Mouse (Mus musculus): ENCODE data around the gene Olfr62. TPM values are rescaled to one million over a fixed set of nuclear protein-coding genes. Genes with fewer than 3 reads are reported as not detected.

Olfr62 gene
- not detected for polyA plus RNA-seq (2015; fragmentation: Illumina TruSeq; extraction: RNeasy Lipid Tissue Mini Kit (QIAGEN cat#74804); ENCODE audit: insufficient read depth, low replicate concordance)

DNA sequence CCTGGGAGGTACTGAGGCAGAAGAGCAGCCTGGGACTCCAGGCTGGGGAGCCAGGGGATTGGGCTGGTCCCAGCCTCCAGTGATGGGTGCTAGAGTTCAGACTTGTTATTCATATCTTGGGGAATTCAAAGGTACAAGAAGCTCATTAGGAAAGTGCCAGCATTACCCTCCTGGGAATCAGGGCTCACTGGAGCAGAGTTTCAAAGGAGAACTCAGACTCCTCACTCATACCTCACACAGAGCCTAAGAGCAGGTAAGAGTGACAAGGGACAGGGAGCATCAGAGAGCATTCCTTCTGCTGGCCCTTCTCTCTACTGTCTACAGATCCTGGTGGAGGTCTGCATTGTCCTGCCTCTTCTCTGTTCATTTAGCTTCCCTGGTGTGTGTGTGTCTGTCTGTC, at the start of gene Olfr62:
Gene Olfr62 (plus strand): TSS at position 301 of the 400 bp plus-strand sequence.

GRCm38 (mm10) chr4:118620279-118620966, 38.3 kb upstream of the Olfr62 start, which contains the start of the genes Cfap57 and Ebna1bp2:
Cfap57 (minus strand) TSS chr4:118620777.
Ebna1bp2 (plus strand) TSS chr4:118620799.

GRCm38 (mm10) chr4:118692412-118692973, 33.7 kb downstream of the Olfr62 start, which contains the start of gene Olfr1342:
Olfr1342 (minus strand) TSS chr4:118692756.

GRCm38 (mm10) chr4:118703223-118703622, 44.5 kb downstream of the Olfr62 start, which contains the start of gene Olfr1341:
Olfr1341 (plus strand) TSS chr4:118703523.

Other genes with a start within 250 kb of the Olfr62 start
- 22.7 TPM for gene Szt2, start 249.7 kb upstream of the Olfr62 start, polyA plus RNA-seq (2015; fragmentation: Illumina TruSeq; extraction: RNeasy Lipid Tissue Mini Kit (QIAGEN cat#74804); ENCODE audit: insufficient read depth, low replicate concordance)
- 85.4 TPM for gene Med8, start 249.6 kb upstream of the Olfr62 start, polyA plus RNA-seq (2015; fragmentation: Illumina TruSeq; extraction: RNeasy Lipid Tissue Mini Kit (QIAGEN cat#74804); ENCODE audit: insufficient read depth, low replicate concordance)
- gene Elovl1, start 230.9 kb upstream of the Olfr62 start, polyA plus RNA-seq (2015; fragmentation: Illumina TruSeq; extraction: RNeasy Lipid Tissue Mini Kit (QIAGEN cat#74804); ENCODE audit: insufficient read depth, low replicate concordance) = 86.9 TPM
- gene Cdc20, start 221.6 kb upstream of the Olfr62 start, polyA plus RNA-seq (2015; fragmentation: Illumina TruSeq; extraction: RNeasy Lipid Tissue Mini Kit (QIAGEN cat#74804); ENCODE audit: insufficient read depth, low replicate concordance) = 8.3 TPM
- 1.3 TPM for gene Mpl, start 201.4 kb upstream of the Olfr62 start, polyA plus RNA-seq (2015; fragmentation: Illumina TruSeq; extraction: RNeasy Lipid Tissue Mini Kit (QIAGEN cat#74804); ENCODE audit: insufficient read depth, low replicate concordance)
- 7.6 TPM for gene Tie1, start 168.9 kb upstream of the Olfr62 start, polyA plus RNA-seq (2015; fragmentation: Illumina TruSeq; extraction: RNeasy Lipid Tissue Mini Kit (QIAGEN cat#74804); ENCODE audit: insufficient read depth, low replicate concordance)
- gene 2610528J11Rik, start 132.0 kb upstream of the Olfr62 start, polyA plus RNA-seq (2015; fragmentation: Illumina TruSeq; extraction: RNeasy Lipid Tissue Mini Kit (QIAGEN cat#74804); ENCODE audit: insufficient read depth, low replicate concordance) = not detected
- not detected for gene Tmem125, start 114.9 kb upstream of the Olfr62 start, polyA plus RNA-seq (2015; fragmentation: Illumina TruSeq; extraction: RNeasy Lipid Tissue Mini Kit (QIAGEN cat#74804); ENCODE audit: insufficient read depth, low replicate concordance)
- not detected for gene Cfap57, start 38.2 kb upstream of the Olfr62 start, polyA plus RNA-seq (2015; fragmentation: Illumina TruSeq; extraction: RNeasy Lipid Tissue Mini Kit (QIAGEN cat#74804); ENCODE audit: insufficient read depth, low replicate concordance)
- gene Ebna1bp2, start 38.2 kb upstream of the Olfr62 start, polyA plus RNA-seq (2015; fragmentation: Illumina TruSeq; extraction: RNeasy Lipid Tissue Mini Kit (QIAGEN cat#74804); ENCODE audit: insufficient read depth, low replicate concordance) = 91.8 TPM
- gene Olfr1342, start 33.8 kb downstream of the Olfr62 start, polyA plus RNA-seq (2015; fragmentation: Illumina TruSeq; extraction: RNeasy Lipid Tissue Mini Kit (QIAGEN cat#74804); ENCODE audit: insufficient read depth, low replicate concordance) = not detected
- gene Olfr1341, start 44.6 kb downstream of the Olfr62 start, polyA plus RNA-seq (2015; fragmentation: Illumina TruSeq; extraction: RNeasy Lipid Tissue Mini Kit (QIAGEN cat#74804); ENCODE audit: insufficient read depth, low replicate concordance) = not detected
- not detected for gene Olfr1340, start 61.2 kb downstream of the Olfr62 start, polyA plus RNA-seq (2015; fragmentation: Illumina TruSeq; extraction: RNeasy Lipid Tissue Mini Kit (QIAGEN cat#74804); ENCODE audit: insufficient read depth, low replicate concordance)
- not detected for gene Olfr1339, start 73.2 kb downstream of the Olfr62 start, polyA plus RNA-seq (2015; fragmentation: Illumina TruSeq; extraction: RNeasy Lipid Tissue Mini Kit (QIAGEN cat#74804); ENCODE audit: insufficient read depth, low replicate concordance)
- gene Olfr1338, start 99.8 kb downstream of the Olfr62 start, polyA plus RNA-seq (2015; fragmentation: Illumina TruSeq; extraction: RNeasy Lipid Tissue Mini Kit (QIAGEN cat#74804); ENCODE audit: insufficient read depth, low replicate concordance) = not detected
- not detected for gene Olfr1337, start 123.6 kb downstream of the Olfr62 start, polyA plus RNA-seq (2015; fragmentation: Illumina TruSeq; extraction: RNeasy Lipid Tissue Mini Kit (QIAGEN cat#74804); ENCODE audit: insufficient read depth, low replicate concordance)
- gene Olfr1335, start 151.0 kb downstream of the Olfr62 start, polyA plus RNA-seq (2015; fragmentation: Illumina TruSeq; extraction: RNeasy Lipid Tissue Mini Kit (QIAGEN cat#74804); ENCODE audit: insufficient read depth, low replicate concordance) = not detected
- not detected for gene Olfr1333, start 177.3 kb downstream of the Olfr62 start, polyA plus RNA-seq (2015; fragmentation: Illumina TruSeq; extraction: RNeasy Lipid Tissue Mini Kit (QIAGEN cat#74804); ENCODE audit: insufficient read depth, low replicate concordance)
- not detected for gene Olfr1331, start 205.7 kb downstream of the Olfr62 start, polyA plus RNA-seq (2015; fragmentation: Illumina TruSeq; extraction: RNeasy Lipid Tissue Mini Kit (QIAGEN cat#74804); ENCODE audit: insufficient read depth, low replicate concordance)
- not detected for gene Olfr1330, start 229.6 kb downstream of the Olfr62 start, polyA plus RNA-seq (2015; fragmentation: Illumina TruSeq; extraction: RNeasy Lipid Tissue Mini Kit (QIAGEN cat#74804); ENCODE audit: insufficient read depth, low replicate concordance)